Mouse (Mus musculus) lung, adult 2 months (tissue): ENCODE results near the gene Jhy.

Experiments
- CTCF ChIP-seq: fragments of 200-500 bp; IDR thresholded peaks from 2 replicates; pipeline ENCODE4 v1.5.1; 2011; ENCODE audit warnings: mild to moderate bottlenecking, low read length, control low read depth; ENCODE audit not compliant: insufficient read depth
- POLR2A ChIP-seq: fragments of 200-500 bp; IDR thresholded peaks from 2 replicates; pipeline ENCODE4 v1.6.1; 2011; ENCODE audit warnings: low read depth, mild to moderate bottlenecking, control low read depth, low read length, borderline replicate concordance; ENCODE audit errors: extremely low read depth

DNA sequence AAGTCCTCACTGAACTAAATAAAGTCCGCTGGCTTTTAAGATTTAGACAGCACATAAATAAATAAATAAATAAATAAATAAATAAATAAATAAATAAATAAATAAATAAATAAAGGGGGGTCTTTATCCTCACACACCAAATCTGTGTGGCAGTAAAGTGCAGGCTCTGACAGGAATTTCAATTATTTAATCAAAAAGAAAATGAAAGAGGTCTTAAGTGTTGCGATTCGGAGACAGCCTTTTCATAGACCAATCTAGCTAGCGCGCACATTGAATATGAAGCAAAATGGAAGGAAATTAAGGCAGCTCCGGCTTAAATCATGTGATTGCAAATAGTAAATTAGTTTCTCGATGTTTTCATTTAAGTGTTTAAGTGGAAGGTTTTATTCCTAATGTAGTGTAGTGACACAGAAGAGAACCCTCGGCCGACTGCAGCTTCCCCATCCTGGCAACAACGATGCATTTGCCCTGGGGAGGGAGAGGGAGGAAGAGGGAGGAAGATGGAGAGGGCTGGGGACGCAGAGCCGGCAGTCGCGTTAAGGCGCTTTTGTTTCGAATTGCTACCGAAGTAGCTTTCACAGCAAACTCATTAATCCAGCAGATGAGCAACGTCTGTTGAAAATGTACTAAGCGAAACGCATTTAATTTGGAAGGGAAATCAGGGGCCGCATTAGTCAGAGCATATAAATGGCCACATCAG, 105.3 kb downstream of the Jhy start:
- TF ChIP-seq POLR2A (no peak), CTCF (no peak)
